Mouse (Mus musculus) embryonic fibroblast, embryonic 13.5 days (primary cell): ENCODE data around the gene Leo1. TPM values are rescaled to one million over a fixed set of nuclear protein-coding genes. Genes with fewer than 3 reads are reported as not detected.
"Not testable (repeated sequence)": the region's sequence is repeated elsewhere in the genome, so short reads cannot be mapped to it uniquely, and the experiment has no call there.

Experiments used
- H3K27ac ChIP-seq: 2 replicates; pipeline ENCODE4 v1.5.1; 2012; ENCODE audit warnings: low read length, control low read depth, inconsistent platforms; ENCODE audit not compliant: insufficient read depth
- H3K4me1 ChIP-seq: 2 replicates; pipeline ENCODE4 v1.6.1; 2011; ENCODE audit warnings: low read length; ENCODE audit not compliant: control insufficient read depth, insufficient read depth
- H3K4me3 ChIP-seq: 2 replicates; pipeline ENCODE4 v1.5.1; 2011; ENCODE audit warnings: mild to moderate bottlenecking, control low read depth, low read length; ENCODE audit not compliant: insufficient read depth
- CTCF ChIP-seq: IDR thresholded peaks from 2 replicates; pipeline ENCODE4 v1.5.1; 2011; ENCODE audit warnings: mild to moderate bottlenecking, control low read depth, low read length, moderate library complexity, borderline replicate concordance; ENCODE audit not compliant: insufficient read depth
- POLR2A ChIP-seq: IDR thresholded peaks from 2 replicates; pipeline ENCODE4 v1.6.1; 2011; ENCODE audit warnings: low read depth, mild to moderate bottlenecking, control low read depth, low read length, moderate library complexity
- polyA plus RNA-seq: library from polyadenylated mRNA; stranded (reverse); fragments of >200 nt; gene quantifications from 2 replicates; pipeline ENCODE4 v1.2.4, GENCODE M21; 2011; ENCODE audit warnings: low read depth; ENCODE audit not compliant: missing spikeins, insufficient read length

Leo1 gene
- polyA plus RNA-seq, 1 experiment: 29.6 TPM

DNA sequence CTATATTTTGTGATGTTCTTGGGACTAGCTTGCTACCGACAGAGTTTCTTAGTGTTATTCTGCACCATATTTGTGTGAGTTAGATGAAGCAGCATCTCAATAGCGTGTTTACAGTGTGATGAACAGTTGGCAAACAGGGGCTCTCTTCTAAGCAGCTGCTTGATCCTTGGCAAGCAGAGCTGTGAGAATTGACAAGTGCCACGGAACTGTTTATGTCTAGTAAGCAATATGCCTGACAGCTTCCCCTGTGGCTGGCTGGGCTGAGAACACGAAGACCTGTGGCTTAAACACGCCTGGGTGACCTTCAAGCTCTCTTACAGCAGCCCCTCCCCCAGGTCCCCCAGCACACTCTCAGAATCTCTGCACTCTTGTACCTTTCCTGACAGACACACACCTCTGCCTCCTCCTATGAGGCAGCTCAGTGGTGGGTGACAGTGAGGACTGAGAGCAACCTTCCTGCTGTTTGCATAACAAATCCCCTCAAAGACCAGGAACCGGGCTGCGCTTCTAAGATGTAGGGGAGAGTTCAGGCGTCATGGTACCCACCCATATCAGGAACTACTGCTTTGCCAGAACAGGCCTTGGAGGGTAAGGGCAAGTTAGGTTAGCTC is 21.8 kb downstream of the Leo1 start:
- H3K4me1 ChIP-seq: no peaks in the 10 kb centered on the region
- TF ChIP-seq CTCF (no peak), POLR2A (no peak)
- H3K27ac ChIP-seq: no peak overlapping the region
- H3K4me3 ChIP-seq: no peak overlapping the region

DNA sequence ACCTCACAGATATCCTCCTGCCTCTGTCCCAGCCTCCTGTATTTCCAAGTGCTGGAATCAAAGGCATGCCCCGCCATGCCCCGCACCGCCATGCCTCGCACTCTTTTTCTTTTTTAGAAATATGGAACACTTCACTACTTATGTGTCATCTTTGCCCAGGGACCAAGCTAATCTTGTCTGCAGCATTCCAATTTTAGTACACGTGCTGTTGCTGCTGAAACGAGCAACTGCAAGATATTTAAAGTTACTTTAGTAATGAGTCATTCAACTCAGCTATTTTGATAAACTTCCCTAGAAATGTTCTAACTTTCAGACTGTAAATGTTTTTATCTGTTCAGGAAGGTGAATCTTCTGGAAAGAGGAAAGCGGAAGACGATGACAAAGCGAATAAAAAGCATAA is 24.5 kb downstream of the Leo1 start:
- Histone ChIP-seq H3K4me3 (no peak overlapping the region), H3K27ac (peak overlapping the region; percentile 68; the same call in 1 of the 2 replicates), H3K4me1 (no peaks in the 10 kb centered on the region)
- no peak for TF ChIP-seq POLR2A
- no peak for TF ChIP-seq CTCF

DNA sequence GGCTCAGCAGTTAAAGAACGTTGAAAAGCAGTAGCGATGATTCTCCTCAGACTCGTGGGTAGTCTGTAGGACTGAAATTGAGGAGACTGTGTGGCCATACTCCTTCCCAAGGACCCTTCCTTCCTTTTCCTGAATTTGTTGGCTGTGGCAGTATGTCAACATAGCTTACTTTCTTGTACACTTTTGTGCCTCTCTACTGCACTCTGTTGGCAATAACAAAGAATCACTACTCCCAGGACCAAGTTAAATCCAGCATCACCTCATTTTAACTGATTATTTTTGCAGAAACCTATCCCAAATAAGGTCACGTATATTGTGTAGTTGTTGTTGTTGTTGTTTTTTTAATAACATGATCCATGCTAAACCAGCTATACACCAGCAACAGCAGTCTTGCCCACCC is 25.3 kb downstream of the Leo1 start:
- no peak overlapping the region for H3K4me3 ChIP-seq
- H3K27ac ChIP-seq: no peak overlapping the region

DNA sequence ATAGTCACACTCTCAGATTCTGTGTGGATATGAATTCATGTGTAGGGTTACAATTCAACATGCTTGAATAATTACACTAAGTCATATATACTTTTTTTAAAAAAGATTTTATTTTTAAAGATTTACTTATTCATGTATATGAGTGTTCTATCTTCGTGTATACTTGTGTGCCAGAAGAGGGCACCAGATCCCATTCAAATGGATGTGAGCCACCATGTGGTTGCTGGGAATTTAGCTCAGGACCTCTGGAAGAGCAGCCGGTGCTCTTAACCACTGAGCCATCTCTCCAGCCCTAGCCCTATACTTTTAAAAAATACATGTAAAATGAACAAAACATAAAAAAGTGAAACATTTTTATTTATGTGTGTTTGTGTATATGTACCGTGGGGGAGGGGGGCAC is 26.3 kb downstream of the Leo1 start:
- 0 out of 2 replicates have a peak, but pooled peaks cover 4% of the 10 kb centered on the region for H3K4me1 ChIP-seq
- TF ChIP-seq CTCF: no peak
- no peak for TF ChIP-seq POLR2A
- no peak overlapping the region for H3K27ac ChIP-seq
- no peak overlapping the region for H3K4me3 ChIP-seq

More for the DNA sequence above, 25.3 kb downstream of the Leo1 start:
- TF ChIP-seq CTCF: no peak
- TF ChIP-seq POLR2A: no peak
- no peaks in the 10 kb centered on the region for H3K4me1 ChIP-seq

DNA sequence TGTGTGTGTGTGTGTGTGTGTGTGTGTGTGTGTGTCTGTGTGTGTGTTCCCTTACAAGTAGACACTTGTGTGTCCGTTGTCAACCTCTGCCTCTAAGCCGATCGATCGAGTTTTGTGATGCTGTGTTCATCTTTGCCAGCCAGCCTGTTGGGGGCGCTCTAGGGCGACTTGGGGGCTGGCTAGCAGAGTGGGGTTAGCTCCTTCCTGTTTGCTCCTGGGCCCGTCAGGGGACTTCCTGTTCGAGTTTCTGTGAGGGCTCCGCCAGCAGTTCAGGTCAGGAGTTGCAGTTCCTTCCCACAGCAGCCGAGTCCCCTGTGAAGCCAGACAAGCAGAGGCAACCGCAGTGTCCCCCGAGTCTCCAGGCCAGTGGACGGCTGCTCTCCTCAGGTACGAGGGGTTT is 27.0 kb downstream of the Leo1 start:
- TF ChIP-seq CTCF (no peak), POLR2A (no peak)
- H3K4me1 ChIP-seq: peaks cover 4% of the 10 kb centered on the region; the same call in 1 of the 2 replicates
- H3K27ac ChIP-seq: no peak overlapping the region
- H3K4me3 ChIP-seq: no peak overlapping the region

DNA sequence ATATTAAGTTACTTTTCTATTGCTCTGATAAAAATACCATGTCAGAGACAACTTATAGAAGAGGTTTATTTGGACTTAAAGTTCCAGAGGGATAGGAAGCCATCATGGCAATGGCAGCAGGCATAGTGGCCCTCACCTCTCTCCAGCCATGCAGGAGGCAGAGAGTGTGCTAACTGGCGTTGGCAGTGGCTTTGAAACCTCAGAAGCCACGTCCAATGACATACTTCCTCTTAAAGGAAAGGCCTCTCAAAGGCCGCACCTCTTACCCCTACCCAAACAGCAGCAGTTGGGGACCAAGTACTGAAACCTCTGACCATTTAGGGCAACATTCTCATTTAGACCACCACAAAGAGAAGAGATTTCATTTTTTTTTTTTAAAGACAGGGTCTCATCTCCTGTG is 35.9 kb downstream of the Leo1 start:
- no peak overlapping the region for H3K4me3 ChIP-seq
- H3K27ac ChIP-seq: no peak overlapping the region
- no peak for TF ChIP-seq POLR2A
- TF ChIP-seq CTCF: no peak
- H3K4me1 ChIP-seq: peaks cover 3% of the 10 kb centered on the region; the same call in 1 of the 2 replicates

DNA sequence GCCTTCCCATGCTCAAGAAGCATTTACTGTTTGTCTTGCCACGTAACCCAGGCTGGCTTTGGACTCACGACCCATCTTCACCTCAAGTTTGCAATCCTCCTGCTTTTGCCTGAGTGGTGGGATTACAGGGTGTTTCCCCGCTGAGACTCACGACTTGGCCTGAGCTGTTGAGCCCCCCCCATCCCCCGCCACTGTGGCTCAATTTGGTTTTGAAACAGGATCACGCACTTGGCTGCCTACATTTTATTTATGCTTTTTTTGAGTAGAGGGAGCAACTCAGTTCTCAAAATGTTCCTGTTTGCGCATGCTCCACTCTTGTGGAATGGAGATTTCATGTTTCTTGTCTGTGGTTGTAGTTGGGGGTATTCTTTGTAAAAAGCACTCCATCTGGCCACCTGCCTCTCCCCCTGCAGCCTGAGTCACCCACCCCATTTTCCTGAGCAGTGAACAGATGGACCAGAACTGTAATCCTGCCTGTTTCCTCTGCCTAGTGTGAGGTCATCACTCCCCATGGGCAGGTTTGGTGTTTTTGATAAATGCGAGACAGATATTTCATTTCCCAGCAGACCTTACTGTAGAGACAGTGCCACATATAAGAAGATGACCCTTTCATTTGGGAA is 37.9 kb downstream of the Leo1 start:
- no peak overlapping the region for H3K27ac ChIP-seq
- no peak overlapping the region for H3K4me3 ChIP-seq
- H3K4me1 ChIP-seq: no peaks in the 10 kb centered on the region
- no peak for TF ChIP-seq CTCF
- no peak for TF ChIP-seq POLR2A

DNA sequence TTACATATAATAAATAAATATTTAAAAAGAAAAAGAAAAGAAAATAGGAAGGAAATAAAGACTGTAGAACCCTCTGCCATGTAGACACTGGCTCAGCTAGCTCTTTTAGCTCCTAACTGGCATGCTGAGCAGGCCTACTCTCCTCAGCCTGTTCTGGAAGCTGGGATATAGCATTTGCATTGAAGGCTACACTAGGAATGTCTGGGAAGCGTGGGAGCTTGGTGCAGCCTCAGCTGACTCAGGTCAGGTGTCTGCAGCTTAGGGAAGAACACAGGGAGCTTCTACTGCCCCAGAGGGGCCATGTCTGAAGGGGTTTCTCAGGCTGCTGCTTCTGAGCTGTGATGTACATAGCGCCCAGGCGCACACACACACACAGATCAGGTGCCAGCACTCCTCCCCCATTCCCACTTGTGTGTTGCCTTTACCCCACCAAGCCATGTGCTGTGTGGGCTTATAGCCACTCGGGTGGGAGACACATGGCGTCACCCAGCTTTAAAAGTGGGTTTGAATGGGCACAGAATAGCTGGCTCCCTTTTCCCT is 39.3 kb downstream of the Leo1 start:
- no peak for TF ChIP-seq POLR2A
- no peak for TF ChIP-seq CTCF
- no peaks in the 10 kb centered on the region for H3K4me1 ChIP-seq
- no peak overlapping the region for H3K27ac ChIP-seq
- H3K4me3 ChIP-seq: no peak overlapping the region

DNA sequence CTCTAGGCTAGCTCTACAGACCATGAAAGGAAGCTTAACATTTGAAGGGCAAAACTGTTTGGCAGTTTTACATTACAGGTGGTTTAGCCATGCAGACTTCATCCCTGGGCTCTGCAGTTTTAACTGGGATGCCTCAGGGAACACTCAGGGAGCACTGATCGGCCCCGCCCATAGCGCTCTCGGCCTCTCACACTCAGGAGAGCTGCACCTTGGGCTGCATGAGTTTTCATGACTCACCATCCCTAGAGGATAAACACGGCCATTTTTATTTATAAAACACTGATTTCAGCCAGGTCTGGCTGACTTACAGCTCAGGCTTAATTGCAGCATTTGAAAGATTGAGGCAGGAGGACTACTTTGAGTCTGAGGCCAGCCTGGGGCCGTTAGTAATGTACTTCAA is 43.9 kb downstream of the Leo1 start:
- H3K4me3 ChIP-seq: no peak overlapping the region
- TF ChIP-seq CTCF (no peak), POLR2A (no peak)
- no peak overlapping the region for H3K27ac ChIP-seq
- H3K4me1 ChIP-seq: no peaks in the 10 kb centered on the region

DNA sequence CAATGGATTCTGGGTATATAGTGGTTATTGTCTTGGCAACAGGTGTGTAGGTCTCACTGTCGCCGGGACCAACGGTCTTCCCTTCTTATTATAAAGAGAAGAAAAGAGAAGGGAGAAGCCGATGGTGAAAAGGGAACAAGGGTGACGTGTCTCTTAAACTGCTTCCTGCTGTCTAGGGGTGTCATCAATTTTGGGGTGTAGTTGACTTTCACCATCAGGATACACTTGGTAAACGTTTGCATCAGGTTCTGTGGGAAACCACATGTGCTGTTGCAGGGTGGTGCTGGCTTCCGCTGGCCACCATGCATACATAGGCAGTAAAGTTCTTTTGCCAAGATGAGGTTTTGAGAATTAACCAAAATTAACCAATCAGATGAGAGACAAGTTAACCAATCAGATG is 46.9 kb downstream of the Leo1 start:
- not testable (repeated sequence) for H3K4me3 ChIP-seq, H3K27ac ChIP-seq, H3K4me1 ChIP-seq
